Mouse (Mus musculus) limb, embryonic 14.5 days (tissue): ENCODE measurements around the gene Gjc1. TPM values are rescaled to one million over a fixed set of nuclear protein-coding genes. Genes with fewer than 3 reads are reported as not detected.

Experiments used
- ATAC-seq: fragments of 200-750 bp; cut with Nextera tagmentation; 2 replicates; pipeline ENCODE4 v1.8.0; 2017; ENCODE audit warnings: low read depth, moderate number of reproducible peaks, moderate TSS enrichment; ENCODE audit not compliant: low FRiP score
- DNase-seq: peaks from one replicate; pipeline ENCODE4 v3.0.0-alpha.2; 2015; ENCODE audit warnings: low spot score
- H3K27ac ChIP-seq: fragments of 300-500 bp; sonication (generic); replicated peaks from 2 replicates; pipeline ENCODE4 v1.5.1; 2014; ENCODE audit warnings: low read depth, mild to moderate bottlenecking, low read length, moderate library complexity, mixed read lengths
- H3K27me3 ChIP-seq: fragments of 300-500 bp; sonication (generic); 2 replicates; pipeline ENCODE4 v1.6.1; 2014; ENCODE audit warnings: low read length, mixed read lengths; ENCODE audit not compliant: control insufficient read depth, insufficient read depth
- H3K36me3 ChIP-seq: fragments of 300-500 bp; sonication (generic); 2 replicates; pipeline ENCODE4 v1.6.1; 2014; ENCODE audit warnings: mild to moderate bottlenecking, low read length, moderate library complexity, mixed read lengths; ENCODE audit not compliant: control insufficient read depth, insufficient read depth
- H3K4me1 ChIP-seq: fragments of 300-500 bp; sonication (generic); 2 replicates; pipeline ENCODE4 v1.6.1; 2014; ENCODE audit warnings: antibody characterized with exemption, low read length, mixed read lengths; ENCODE audit not compliant: control insufficient read depth, insufficient read depth
- H3K4me2 ChIP-seq: fragments of 300-500 bp; sonication (generic); replicated peaks from 2 replicates; pipeline ENCODE4 v1.6.1; 2014; ENCODE audit warnings: low read depth, mild to moderate bottlenecking, low read length, moderate library complexity; ENCODE audit not compliant: severe bottlenecking
- H3K4me3 ChIP-seq: fragments of 300-500 bp; sonication (generic); replicated peaks from 2 replicates; pipeline ENCODE4 v1.5.1; 2014; ENCODE audit warnings: low read length
- H3K9ac ChIP-seq: fragments of 300-500 bp; sonication (generic); 2 replicates; pipeline ENCODE4 v1.6.1; 2014; ENCODE audit warnings: mild to moderate bottlenecking, low read depth, low read length, moderate library complexity; ENCODE audit not compliant: severe bottlenecking
- H3K9me3 ChIP-seq: fragments of 300-500 bp; sonication (generic); 2 replicates; pipeline ENCODE4 v1.6.1; 2016; ENCODE audit warnings: low read length; ENCODE audit not compliant: control insufficient read depth
- POLR2A ChIP-seq: fragments of 200-500 bp; IDR thresholded peaks from 2 replicates; pipeline ENCODE4 v1.8.0; 2012; ENCODE audit warnings: inconsistent platforms, mild to moderate bottlenecking, moderate library complexity, borderline replicate concordance; ENCODE audit not compliant: insufficient read depth, insufficient read length; ENCODE audit errors: extremely low read depth
- WGBS: fragments of 180-500 bp; shearing (Covaris S2); extraction: QIAGEN DNeasy Blood & Tissue Kit; methylation state at CpG from one replicate; pipeline ENCODE4 v1.1.7; 2014; 5-methylcytosine and 5-hydroxymethylcytosine counted together
- polyA plus RNA-seq, 2 experiments: library from polyadenylated mRNA; depleted of rRNA in 1 of 2; stranded (reverse) in 1 of 2; unstranded in 1 of 2; fragments of >200 nt; fragmentation: Nextera tagmentation in 1 of 2; extraction: Ambion mirVana in 1 of 2; gene quantifications; 2 replicates each; pipeline versions ENCODE4 v1.2.1 to v1.2.3; 2012 to 2014

Gjc1 gene
- polyA plus RNA-seq, 2 experiments = 59.6 to 80.0 TPM

DNA sequence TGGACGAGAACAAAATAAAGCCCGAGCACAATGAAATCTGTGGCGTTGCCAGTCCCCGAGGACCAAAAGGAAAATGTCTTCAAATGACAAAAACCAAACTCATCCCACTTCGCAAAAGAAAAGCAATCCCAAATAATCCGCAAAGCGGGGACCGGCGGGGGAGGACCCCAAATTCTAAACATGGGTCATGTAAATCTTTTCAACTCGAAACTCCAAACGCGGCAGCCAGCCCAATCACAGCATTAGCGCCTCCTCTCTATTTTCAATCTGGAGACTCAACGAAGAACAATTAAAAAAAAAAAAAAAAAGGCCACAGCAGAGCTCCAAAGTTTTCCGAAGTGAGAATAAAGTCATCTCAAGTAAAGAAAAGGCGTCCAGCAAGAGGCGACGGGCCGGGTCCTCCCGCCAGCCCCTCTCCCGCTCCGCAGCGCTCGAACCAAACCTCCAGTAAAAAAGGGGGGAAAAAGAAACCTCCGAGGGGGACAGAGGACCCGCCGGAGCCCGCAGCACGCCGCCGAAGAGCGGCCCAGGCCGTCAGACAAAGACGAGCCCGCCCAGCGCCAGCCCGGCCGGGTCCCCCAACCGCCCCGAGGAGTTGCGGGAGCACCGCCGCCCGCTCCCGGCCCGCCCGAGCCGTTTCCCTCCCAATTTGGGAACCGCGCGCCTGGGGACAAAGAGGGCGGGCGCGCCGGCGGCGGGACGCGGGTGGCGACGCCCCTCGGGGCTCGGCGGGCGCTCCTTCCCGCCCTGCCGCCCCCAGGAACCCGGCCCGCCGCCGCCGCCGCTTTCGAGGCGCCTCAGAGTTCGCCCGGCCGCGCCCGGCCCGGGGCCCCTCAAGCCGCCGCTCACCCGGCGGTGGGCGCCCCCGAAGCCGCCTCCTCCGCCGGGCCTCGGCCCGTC is 1.1 kb downstream of the Gjc1 start:
- under 1% methylated on average over 44 of the region's 92 CpGs for WGBS
- TF ChIP-seq POLR2A = no peak

GRCm38 (mm10) chr11:102814881-102815280 is 4.6 kb downstream of the Gjc1 start:
- H3K9ac ChIP-seq = no peak overlapping the region
- peaks cover 36% of the 10 kb centered on the region for H3K4me1 ChIP-seq
- no peak for ATAC-seq
- no peak overlapping the region for H3K4me3 ChIP-seq
- no peak for TF ChIP-seq POLR2A
- no peak overlapping the region for H3K4me2 ChIP-seq
- no peak overlapping the region for H3K27ac ChIP-seq
- no peaks in the 10 kb centered on the region for H3K9me3 ChIP-seq
- peaks cover 4% of the 10 kb centered on the region; the same call in 1 of the 2 replicates for H3K36me3 ChIP-seq
- no peaks in the 10 kb centered on the region for H3K27me3 ChIP-seq
- no peak for DNase-seq

More for the DNA sequence above, 1.1 kb downstream of the Gjc1 start:
- peak overlapping the region; percentile 78 for H3K4me2 ChIP-seq
- peak overlapping the region; percentile 85 for H3K4me3 ChIP-seq
- no peaks in the 10 kb centered on the region for H3K36me3 ChIP-seq
- peak overlapping the region; percentile 99 for H3K9ac ChIP-seq
- H3K4me1 ChIP-seq = peaks cover 27% of the 10 kb centered on the region
- no peaks in the 10 kb centered on the region for H3K27me3 ChIP-seq
- no peaks in the 10 kb centered on the region for H3K9me3 ChIP-seq
- DNase-seq (no peak), ATAC-seq (peak; percentile 39)
- H3K27ac ChIP-seq = peak overlapping the region; percentile 99

- no peak for TF ChIP-seq POLR2A
- Histone ChIP-seq H3K4me3 (no peak overlapping the region), H3K9me3 (no peaks in the 10 kb centered on the region), H3K4me2 (no peak overlapping the region), H3K27ac (no peak overlapping the region), H3K27me3 (no peaks in the 10 kb centered on the region), H3K4me1 (peaks cover 18% of the 10 kb centered on the region), H3K36me3 (peaks cover 4% of the 10 kb centered on the region; the same call in 1 of the 2 replicates), H3K9ac (no peak overlapping the region)
- no peak for ATAC-seq
- peak; percentile 13 for DNase-seq
- 37% methylated on average over 4 of the region's 4 CpGs for WGBS
Observed at GRCm38 (mm10) chr11:102810721-102811485, 8.6 kb downstream of the Gjc1 start.

DNA sequence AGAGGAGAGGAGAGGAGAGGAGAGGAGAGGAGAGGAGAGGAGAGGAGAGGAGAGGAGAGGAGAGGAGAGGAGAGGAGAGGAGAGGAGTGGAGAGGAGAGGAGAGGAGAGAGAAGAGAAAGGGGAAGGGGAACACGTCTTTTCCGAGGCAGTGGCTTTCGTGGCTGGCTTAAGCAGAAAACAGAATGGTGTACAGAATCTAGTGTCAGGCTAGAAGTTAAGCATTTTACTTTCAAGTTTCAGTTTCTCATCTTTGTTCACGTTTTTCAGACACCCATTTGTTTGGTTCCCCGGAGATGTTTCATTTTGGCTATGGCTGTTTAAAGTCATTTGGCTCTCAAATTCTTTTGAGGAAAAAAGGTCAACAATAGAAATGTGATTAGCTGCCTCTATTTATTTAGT is 11.3 kb downstream of the Gjc1 start:
- TF ChIP-seq POLR2A = no peak
- no peak for ATAC-seq
- peaks cover 9% of the 10 kb centered on the region for H3K4me1 ChIP-seq
- H3K4me3 ChIP-seq = no peak overlapping the region
- peaks cover 8% of the 10 kb centered on the region for H3K36me3 ChIP-seq
- no peak overlapping the region for H3K27ac ChIP-seq
- no peaks in the 10 kb centered on the region for H3K27me3 ChIP-seq
- no peaks in the 10 kb centered on the region for H3K9me3 ChIP-seq
- no peak overlapping the region for H3K9ac ChIP-seq
- no peak overlapping the region for H3K4me2 ChIP-seq
- WGBS = 78% methylated on average over 5 of the region's 5 CpGs
- DNase-seq = no peak

DNA sequence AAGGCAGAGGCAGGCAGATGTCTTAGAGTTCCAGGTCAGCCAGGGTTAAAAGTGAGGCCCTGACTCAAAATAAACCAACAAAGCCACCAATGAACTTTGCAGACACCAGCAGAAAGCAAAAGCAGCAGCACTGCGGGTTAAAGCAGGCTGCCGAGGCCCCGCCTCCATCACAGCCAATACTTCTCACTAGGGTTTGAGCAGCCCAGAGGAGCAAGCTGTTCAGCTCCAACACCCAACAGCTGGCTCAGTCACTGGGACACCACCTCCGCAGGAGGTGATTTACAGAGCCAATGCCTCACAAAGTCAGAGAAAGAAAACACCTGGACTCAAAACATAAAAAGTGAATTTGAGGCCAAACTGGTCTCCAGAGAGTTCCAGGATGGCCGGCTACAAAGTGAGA is 16.0 kb downstream of the Gjc1 start:
- Histone ChIP-seq H3K36me3 (peaks cover 45% of the 10 kb centered on the region), H3K9me3 (no peaks in the 10 kb centered on the region)

More for the DNA sequence above, 16.0 kb downstream of the Gjc1 start:
- Histone ChIP-seq H3K27ac (no peak overlapping the region), H3K4me3 (no peak overlapping the region), H3K27me3 (no peaks in the 10 kb centered on the region), H3K9ac (no peak overlapping the region), H3K4me2 (no peak overlapping the region), H3K4me1 (no peaks in the 10 kb centered on the region)
- WGBS = 84% methylated on average over 5 of the region's 5 CpGs
- no peak for DNase-seq
- TF ChIP-seq POLR2A = no peak
- no peak for ATAC-seq
